Mouse (Mus musculus) forebrain, embryonic 12.5 days (tissue): Measurements from ENCODE around the gene Fancc. TPM values are rescaled to one million over a fixed set of nuclear protein-coding genes. Genes with fewer than 3 reads are reported as not detected.
"Not testable (repeated sequence)": the region's sequence is repeated elsewhere in the genome, so short reads cannot be mapped to it uniquely, and the experiment has no call there.

ENCODE experiments used
- ATAC-seq: fragments of 200-750 bp; cut with Nextera tagmentation; 2 replicates; pipeline ENCODE4 v1.8.0; 2017; ENCODE audit warnings: moderate TSS enrichment; ENCODE audit not compliant: low FRiP score
- H3K27ac ChIP-seq: fragments of 300-500 bp; sonication (generic); 2 replicates; pipeline ENCODE4 v1.5.1; 2016; ENCODE audit warnings: mild to moderate bottlenecking
- H3K27me3 ChIP-seq: fragments of 300-500 bp; sonication (generic); 2 replicates; pipeline ENCODE4 v1.6.1; 2016; ENCODE audit warnings: mild to moderate bottlenecking
- H3K36me3 ChIP-seq: fragments of 300-500 bp; sonication (generic); replicated peaks from 2 replicates; pipeline ENCODE4 v1.6.1; 2016; ENCODE audit warnings: mild to moderate bottlenecking
- H3K4me1 ChIP-seq: fragments of 300-500 bp; sonication (generic); 2 replicates; pipeline ENCODE4 v1.6.1; 2016
- H3K4me2 ChIP-seq: fragments of 300-500 bp; sonication (generic); 2 replicates; pipeline ENCODE4 v1.6.1; 2016; ENCODE audit warnings: mild to moderate bottlenecking, moderate library complexity
- H3K4me3 ChIP-seq: fragments of 300-500 bp; sonication (generic); replicated peaks from 2 replicates; pipeline ENCODE4 v1.5.1; 2016; ENCODE audit warnings: mild to moderate bottlenecking
- H3K9ac ChIP-seq: fragments of 300-500 bp; sonication (generic); 2 replicates; pipeline ENCODE4 v1.6.1; 2016; ENCODE audit warnings: mild to moderate bottlenecking
- H3K9me3 ChIP-seq: fragments of 300-500 bp; sonication (generic); 2 replicates; pipeline ENCODE4 v1.6.1; 2016
- WGBS: fragments of 180-500 bp; shearing (Covaris S2); methylation state at CpG from one replicate; pipeline ENCODE4 v1.1.7; 2016; 5-methylcytosine and 5-hydroxymethylcytosine counted together
- polyA plus RNA-seq: library from polyadenylated mRNA; unstranded; fragments of >200 nt; fragmentation: Nextera tagmentation; extraction: Ambion mirVana; gene quantifications from 2 replicates; pipeline ENCODE4 v1.2.1, GENCODE M21; 2016

The Fancc gene
- polyA plus RNA-seq, 1 experiment from 2014 or later, result 23.0 TPM

GRCm38 (mm10) chr13:63360111-63360885 is 136.8 kb downstream of the Fancc start:
- Histone ChIP-seq H3K4me1 (no peaks in the 10 kb centered on the region), H3K4me2 (no peak overlapping the region), H3K36me3 (no peaks in the 10 kb centered on the region), H3K27ac (no peak overlapping the region), H3K9ac (no peak overlapping the region), H3K27me3 (no peaks in the 10 kb centered on the region), H3K9me3 (no peaks in the 10 kb centered on the region), H3K4me3 (no peak overlapping the region)
- no peak for ATAC-seq
- 82% methylated on average over 4 of the region's 4 CpGs for WGBS

GRCm38 (mm10) chr13:63359393-63359792 is 137.7 kb downstream of the Fancc start:
- Histone ChIP-seq H3K9me3 (no peaks in the 10 kb centered on the region), H3K4me2 (no peak overlapping the region), H3K4me1 (no peaks in the 10 kb centered on the region), H3K36me3 (no peaks in the 10 kb centered on the region), H3K9ac (no peak overlapping the region), H3K27ac (no peak overlapping the region), H3K4me3 (no peak overlapping the region), H3K27me3 (no peaks in the 10 kb centered on the region)
- ATAC-seq, result no peak
- WGBS, result 87% methylated on average over 4 of the region's 4 CpGs

- no peak overlapping the region for H3K4me3 ChIP-seq
- no peaks in the 10 kb centered on the region for H3K4me1 ChIP-seq
- H3K4me2 ChIP-seq, result no peak overlapping the region
- 35% methylated on average over 3 of the region's 3 CpGs for WGBS
- H3K36me3 ChIP-seq, result no peaks in the 10 kb centered on the region
- H3K9me3 ChIP-seq, result no peaks in the 10 kb centered on the region
- no peak overlapping the region for H3K9ac ChIP-seq
- ATAC-seq, result no peak
- no peak overlapping the region for H3K27ac ChIP-seq
- no peaks in the 10 kb centered on the region for H3K27me3 ChIP-seq
These were observed 140.5 kb downstream of the Fancc start for GRCm38 (mm10) chr13:63356558-63356957.

GRCm38 (mm10) chr13:63356101-63356500 is 141.0 kb downstream of the Fancc start:
- Histone ChIP-seq H3K9me3 (no peaks in the 10 kb centered on the region), H3K27ac (no peak overlapping the region), H3K4me3 (no peak overlapping the region), H3K9ac (no peak overlapping the region), H3K36me3 (no peaks in the 10 kb centered on the region), H3K27me3 (no peaks in the 10 kb centered on the region), H3K4me2 (no peak overlapping the region), H3K4me1 (no peaks in the 10 kb centered on the region)
- no peak for ATAC-seq
- WGBS, result 95% methylated on average over 4 of the region's 4 CpGs

GRCm38 (mm10) chr13:63353312-63353711 is 143.8 kb downstream of the Fancc start:
- not testable (repeated sequence) for H3K9me3 ChIP-seq, H3K27me3 ChIP-seq, H3K9ac ChIP-seq, H3K4me1 ChIP-seq, H3K4me2 ChIP-seq, H3K27ac ChIP-seq, ATAC-seq, H3K36me3 ChIP-seq, H3K4me3 ChIP-seq
- 83% methylated on average over 4 of the region's 4 CpGs for WGBS

GRCm38 (mm10) chr13:63350076-63350475 is 147.0 kb downstream of the Fancc start:
- Histone ChIP-seq H3K9ac (no peak overlapping the region), H3K4me3 (no peak overlapping the region), H3K4me1 (no peaks in the 10 kb centered on the region), H3K4me2 (no peak overlapping the region), H3K9me3 (no peaks in the 10 kb centered on the region), H3K27ac (no peak overlapping the region), H3K27me3 (no peaks in the 10 kb centered on the region), H3K36me3 (no peaks in the 10 kb centered on the region)
- 92% methylated on average over 4 of the region's 4 CpGs for WGBS
- no peak for ATAC-seq

- Histone ChIP-seq H3K27me3 (no peaks in the 10 kb centered on the region), H3K9ac (no peak overlapping the region), H3K4me2 (no peak overlapping the region), H3K4me3 (no peak overlapping the region), H3K27ac (no peak overlapping the region), H3K9me3 (no peaks in the 10 kb centered on the region), H3K4me1 (no peaks in the 10 kb centered on the region), H3K36me3 (no peaks in the 10 kb centered on the region)
- 92% methylated on average over 2 of the region's 2 CpGs for WGBS
- ATAC-seq, result no peak
These were observed 149.4 kb downstream of the Fancc start for GRCm38 (mm10) chr13:63347639-63348038.

GRCm38 (mm10) chr13:63345476-63346225 is 151.4 kb downstream of the Fancc start:
- H3K36me3 ChIP-seq, result no peaks in the 10 kb centered on the region
- H3K4me2 ChIP-seq, result no peak overlapping the region
- H3K4me3 ChIP-seq, result no peak overlapping the region
- 81% methylated on average over 5 of the region's 5 CpGs for WGBS
- H3K9me3 ChIP-seq, result no peaks in the 10 kb centered on the region
- H3K27ac ChIP-seq, result no peak overlapping the region
- no peaks in the 10 kb centered on the region for H3K4me1 ChIP-seq
- no peak overlapping the region for H3K9ac ChIP-seq
- ATAC-seq, result no peak
- H3K27me3 ChIP-seq, result no peaks in the 10 kb centered on the region

- 93% methylated on average over 3 of the region's 3 CpGs for WGBS
- H3K36me3 ChIP-seq, result no peaks in the 10 kb centered on the region
These were observed 152.6 kb downstream of the Fancc start for GRCm38 (mm10) chr13:63344481-63344880.

GRCm38 (mm10) chr13:63342781-63343180 is 154.3 kb downstream of the Fancc start:
- no peak overlapping the region for H3K27ac ChIP-seq
- no peak overlapping the region for H3K4me3 ChIP-seq
- H3K4me2 ChIP-seq, result no peak overlapping the region
- no peaks in the 10 kb centered on the region for H3K4me1 ChIP-seq
- 88% methylated on average over 2 of the region's 2 CpGs for WGBS
- H3K27me3 ChIP-seq, result no peaks in the 10 kb centered on the region
- H3K9me3 ChIP-seq, result no peaks in the 10 kb centered on the region
- H3K36me3 ChIP-seq, result no peaks in the 10 kb centered on the region
- no peak for ATAC-seq
- no peak overlapping the region for H3K9ac ChIP-seq

More at GRCm38 (mm10) chr13:63344481-63344880, 152.6 kb downstream of the Fancc start:
- H3K4me1 ChIP-seq, result no peaks in the 10 kb centered on the region
- H3K27me3 ChIP-seq, result no peaks in the 10 kb centered on the region
- ATAC-seq, result no peak
- H3K9ac ChIP-seq, result no peak overlapping the region
- no peak overlapping the region for H3K4me3 ChIP-seq
- no peak overlapping the region for H3K27ac ChIP-seq
- no peak overlapping the region for H3K4me2 ChIP-seq
- no peaks in the 10 kb centered on the region for H3K9me3 ChIP-seq

- WGBS, result 89% methylated on average over 4 of the region's 4 CpGs
- no peak for ATAC-seq
- Histone ChIP-seq H3K4me1 (peaks cover 18% of the 10 kb centered on the region), H3K4me2 (no peak overlapping the region), H3K4me3 (no peak overlapping the region), H3K36me3 (no peaks in the 10 kb centered on the region), H3K27me3 (no peaks in the 10 kb centered on the region), H3K9ac (no peak overlapping the region), H3K9me3 (no peaks in the 10 kb centered on the region), H3K27ac (no peak overlapping the region)
These were observed 157.1 kb downstream of the Fancc start for GRCm38 (mm10) chr13:63339946-63340345.

GRCm38 (mm10) chr13:63337239-63337960 is 159.7 kb downstream of the Fancc start:
- WGBS, result 52% methylated on average over 8 of the region's 8 CpGs
- ATAC-seq, result peak; percentile 31; the same call in 1 of the 2 replicates

More at GRCm38 (mm10) chr13:63337239-63337960, 159.7 kb downstream of the Fancc start:
- H3K9me3 ChIP-seq, result no peaks in the 10 kb centered on the region
- 0 out of 2 replicates have a peak, but pooled peaks cover 3% of the 10 kb centered on the region for H3K27me3 ChIP-seq
- no peak overlapping the region for H3K27ac ChIP-seq
- no peak overlapping the region for H3K9ac ChIP-seq
- no peak overlapping the region for H3K4me3 ChIP-seq
- no peak overlapping the region for H3K4me2 ChIP-seq
- H3K4me1 ChIP-seq, result peaks cover 18% of the 10 kb centered on the region
- H3K36me3 ChIP-seq, result no peaks in the 10 kb centered on the region
